Mouse (Mus musculus) spleen, adult 18-20 months (tissue): Measurements from ENCODE around the gene Atp5mpl.
"Not testable (repeated sequence)": the region's sequence is repeated elsewhere in the genome, so short reads cannot be mapped to it uniquely, and the experiment has no call there.

ENCODE experiments used
- DNase-seq, 2 experiments: peaks; one replicate each; pipeline ENCODE4 v3.0.0; 2022; ENCODE audit warnings: mixed read lengths in 2 of 2

Atp5mpl gene

DNA sequence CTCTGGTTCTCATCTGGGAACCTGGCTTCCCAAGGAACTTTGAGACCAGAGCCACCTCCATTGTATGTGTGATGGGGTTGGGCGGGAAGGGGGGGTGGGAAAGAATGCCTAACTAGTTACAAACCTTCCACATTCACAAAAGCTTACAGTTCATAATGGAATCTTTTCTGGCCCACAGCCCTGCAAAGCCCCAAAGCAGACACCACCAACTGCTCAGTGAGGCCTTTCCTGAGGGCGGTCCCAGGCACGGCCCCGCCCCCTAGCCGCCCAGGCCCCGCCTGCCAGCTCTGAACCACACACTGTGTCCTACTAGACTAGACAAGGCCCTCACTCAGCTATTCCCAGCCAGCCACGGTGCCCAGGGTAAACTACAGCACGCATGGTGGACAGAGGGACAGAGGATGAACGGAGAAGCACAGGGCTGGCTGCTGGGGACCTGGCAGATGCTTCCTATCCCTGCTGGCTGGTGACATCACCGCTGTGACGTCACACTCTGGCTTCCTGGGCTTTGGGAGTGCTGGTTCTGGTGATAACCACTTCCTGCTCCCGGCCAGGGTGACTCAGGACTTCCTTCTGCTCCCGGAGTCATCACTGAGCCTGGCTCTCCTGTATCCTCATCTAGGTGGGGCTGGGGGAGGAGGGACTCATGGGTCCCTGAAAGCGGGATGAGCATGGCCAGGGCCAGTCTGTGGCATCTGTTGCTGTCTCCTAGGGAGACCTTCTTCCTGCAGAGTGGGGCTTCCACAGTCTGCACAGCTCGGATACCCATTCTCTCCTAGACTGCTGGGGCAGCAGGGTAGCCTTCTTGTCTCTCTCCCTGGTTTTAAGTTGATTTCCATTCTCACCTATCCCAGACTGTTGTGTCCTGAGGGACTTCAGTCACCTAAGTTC, 20.8 kb downstream of the Atp5mpl start:
- DNase-seq: not testable (repeated sequence)

- no peak for DNase-seq
Measured at GRCm38 (mm10) chr12:111945115-111945514, 21.7 kb downstream of the Atp5mpl start.

- DNase-seq: peak in 1 of 2 experiments; percentile 14
Measured at GRCm38 (mm10) chr12:111944065-111944987, 22.5 kb downstream of the Atp5mpl start.

GRCm38 (mm10) chr12:111943421-111944064, 23.2 kb downstream of the Atp5mpl start:
- DNase-seq: no peak

DNA sequence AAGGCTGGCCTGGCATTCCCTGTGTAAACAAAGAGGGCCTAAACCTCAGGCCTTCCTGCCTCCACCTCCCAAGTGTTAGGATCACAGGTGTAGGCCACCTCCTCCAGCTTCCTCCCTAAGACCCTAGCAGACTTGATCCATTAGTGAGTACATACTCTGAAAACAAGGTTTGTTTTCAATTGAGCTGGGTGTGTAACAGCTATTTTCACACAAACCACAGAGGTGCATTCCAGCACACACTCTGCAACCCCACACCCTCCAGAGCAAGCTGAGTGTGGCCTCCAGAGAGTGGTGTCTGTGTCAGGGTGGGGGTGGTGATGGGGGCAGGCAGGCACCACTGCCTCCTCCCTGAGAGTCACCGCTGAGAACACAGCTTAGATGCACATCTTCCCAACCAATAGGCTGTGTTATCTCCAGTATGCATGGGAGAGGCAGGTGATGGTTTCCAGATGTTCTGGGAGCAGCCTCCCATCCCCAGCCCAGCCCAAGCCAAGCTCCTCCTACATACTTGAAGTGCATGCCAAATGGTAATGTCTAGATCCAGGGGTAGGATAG, 28.1 kb downstream of the Atp5mpl start:
- no peak for DNase-seq

- no peak for DNase-seq
Measured at GRCm38 (mm10) chr12:111936706-111937550, 29.8 kb downstream of the Atp5mpl start.

GRCm38 (mm10) chr12:111933971-111934370, 32.8 kb downstream of the Atp5mpl start:
- no peak for DNase-seq

- no peak for DNase-seq
Measured at GRCm38 (mm10) chr12:111933032-111933704, 33.6 kb downstream of the Atp5mpl start.

DNA sequence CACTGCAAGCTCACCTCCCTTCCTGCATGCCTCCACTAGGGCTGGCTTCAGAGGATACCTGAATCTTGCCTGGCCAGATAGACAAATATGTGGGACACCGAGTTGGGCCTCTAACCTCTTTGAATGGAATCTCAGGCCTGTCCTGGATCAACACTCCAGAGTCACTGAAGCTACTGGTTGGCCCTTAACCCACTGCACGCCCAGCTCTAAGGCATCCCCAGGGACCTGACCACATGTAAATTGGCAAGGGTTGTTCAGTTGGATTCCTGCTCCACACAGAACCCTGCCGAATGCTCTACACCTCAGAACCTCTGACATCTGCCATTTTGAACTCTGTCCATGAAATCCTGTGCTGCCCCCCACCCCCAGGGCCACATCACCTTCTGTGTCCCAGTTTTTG, 34.3 kb downstream of the Atp5mpl start:
- no peak for DNase-seq

- DNase-seq: no peak
Measured at GRCm38 (mm10) chr12:111931411-111932025, 35.3 kb downstream of the Atp5mpl start.

GRCm38 (mm10) chr12:111928411-111928966, 38.3 kb downstream of the Atp5mpl start:
- no peak for DNase-seq

DNA sequence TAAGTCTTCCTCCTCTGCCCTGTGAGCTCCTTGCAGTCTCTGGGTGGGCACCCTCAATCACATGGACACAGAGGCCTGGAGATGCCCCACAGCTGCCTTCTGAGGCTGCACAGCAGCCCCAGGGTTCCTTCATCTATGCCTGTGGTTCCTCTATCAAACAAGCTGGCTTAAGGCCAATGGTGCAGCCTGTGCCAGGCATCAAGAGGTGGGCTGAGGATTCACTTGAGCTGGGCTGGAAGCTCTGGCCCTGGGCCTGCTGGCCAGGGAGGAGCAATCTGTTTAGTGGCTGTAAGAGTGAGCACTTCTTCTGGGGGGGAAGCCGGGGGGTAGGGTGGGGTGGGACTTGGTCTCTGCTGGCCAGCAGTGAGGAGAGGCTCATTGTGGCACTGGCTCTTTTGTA, 39.4 kb downstream of the Atp5mpl start:
- no peak for DNase-seq

DNA sequence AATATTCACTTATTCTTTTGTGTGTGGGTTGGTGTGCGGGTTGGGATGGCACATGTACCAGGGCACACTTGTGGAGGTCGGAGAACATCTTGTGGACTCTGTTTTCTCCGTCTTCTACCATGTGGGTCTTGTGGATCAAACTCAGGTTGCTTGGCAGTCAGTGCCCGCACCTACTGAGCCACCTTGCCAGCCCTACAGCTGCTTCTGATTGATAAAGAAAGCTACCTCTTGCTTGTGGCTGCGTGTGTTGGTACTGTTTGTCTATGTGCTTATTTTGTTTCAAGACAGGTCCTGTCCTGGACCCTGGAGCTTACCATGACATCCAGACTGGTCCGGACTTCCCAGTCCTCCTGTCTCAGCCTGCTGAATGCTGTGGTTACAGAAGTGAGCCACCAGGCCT, 43.7 kb downstream of the Atp5mpl start:
- no peak for DNase-seq

DNA sequence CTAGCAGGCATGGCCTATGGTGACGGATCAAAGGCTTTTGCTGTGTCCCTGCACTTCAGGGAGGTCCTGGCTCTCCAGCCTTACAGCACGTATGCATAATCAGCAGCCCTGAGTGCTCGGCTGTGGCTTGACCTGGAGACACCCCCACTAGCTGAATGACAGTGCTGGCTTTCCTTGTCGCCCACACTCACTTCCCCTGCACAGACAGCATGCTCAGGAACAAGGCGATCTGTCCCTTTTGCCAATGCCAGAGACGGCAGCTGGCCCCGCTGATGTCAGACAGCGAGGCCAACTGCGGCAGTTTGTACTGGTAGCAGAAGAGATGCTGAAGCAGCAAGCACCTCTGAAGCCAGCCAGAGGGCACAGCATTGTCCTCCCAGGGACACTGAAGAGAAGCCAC, 46.7 kb downstream of the Atp5mpl start:
- no peak for DNase-seq

DNA sequence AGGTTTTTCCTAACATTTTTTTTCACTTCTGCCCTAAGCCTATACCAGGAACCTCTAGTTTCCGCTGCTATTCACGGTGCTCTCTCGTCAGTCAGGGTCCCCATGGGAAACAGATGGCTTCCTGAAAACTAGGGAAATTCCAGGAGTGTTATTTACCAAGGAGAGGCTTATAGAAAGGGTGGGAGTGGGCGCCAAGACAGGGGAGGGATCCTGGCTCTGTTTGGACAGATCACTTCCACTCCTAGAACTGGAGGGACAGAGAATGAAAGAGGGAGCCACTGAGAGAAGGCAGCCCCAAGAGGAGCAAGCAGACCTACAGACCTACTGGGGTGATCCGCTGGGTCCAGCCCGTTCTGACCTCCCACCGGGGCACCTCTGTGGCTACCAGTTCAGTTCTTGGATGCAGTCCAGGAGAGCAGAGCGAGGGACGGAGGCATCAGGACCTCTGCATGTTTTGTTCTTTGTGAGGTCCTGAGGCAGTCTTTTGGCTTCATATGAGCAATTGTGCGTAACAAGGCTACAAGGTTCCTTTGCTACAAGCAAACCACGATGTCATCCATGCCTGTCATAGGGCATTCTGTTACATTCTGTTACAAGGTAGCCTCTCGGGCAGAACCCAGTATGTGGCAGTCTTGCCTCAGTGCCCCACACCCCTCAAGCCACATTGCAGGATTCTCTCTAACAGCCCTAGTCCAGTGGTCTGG, 50.1 kb downstream of the Atp5mpl start:
- DNase-seq: no peak

DNA sequence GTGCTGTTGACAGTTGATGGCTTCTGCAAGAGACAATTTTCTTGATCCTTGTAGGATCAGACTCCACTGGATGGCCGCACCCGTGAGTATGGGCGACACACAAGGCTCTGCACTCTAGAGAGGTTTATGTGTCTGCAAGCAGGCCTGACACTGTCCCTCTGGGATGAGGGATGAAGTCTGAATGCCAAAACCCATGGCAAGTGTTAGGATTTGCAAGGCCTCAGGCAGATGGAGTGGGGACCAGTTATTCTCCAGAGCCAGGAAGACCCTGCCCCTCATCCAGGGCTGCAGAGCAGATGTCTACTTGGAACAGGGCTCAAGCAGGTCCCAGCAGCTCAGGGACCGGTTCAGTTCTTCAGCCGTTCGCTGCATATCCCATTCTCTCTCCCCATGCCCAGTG, 51.0 kb downstream of the Atp5mpl start:
- no peak for DNase-seq

DNA sequence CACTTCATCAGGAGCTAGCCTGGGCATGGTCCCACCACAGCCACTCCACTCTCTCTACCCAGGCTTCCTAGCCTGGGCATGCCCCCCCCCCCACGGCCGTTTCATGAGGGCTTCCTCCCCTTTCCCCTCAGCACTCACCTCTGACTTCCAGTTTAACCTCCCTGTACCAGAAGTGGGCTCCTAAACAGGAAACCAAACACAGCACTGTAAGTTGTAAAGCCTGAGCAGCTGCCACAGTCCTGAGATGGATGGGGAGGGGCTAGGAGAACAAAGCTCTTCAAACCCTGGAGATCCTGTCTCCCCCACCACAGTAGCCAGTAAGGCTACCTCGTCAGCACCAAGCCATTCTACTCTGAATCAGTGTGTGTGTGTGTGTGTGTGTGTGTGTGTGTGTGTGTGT, 52.7 kb downstream of the Atp5mpl start:
- no peak for DNase-seq

GRCm38 (mm10) chr12:111912802-111913201, 54.0 kb downstream of the Atp5mpl start:
- no peak for DNase-seq

GRCm38 (mm10) chr12:111911796-111912195, 55.0 kb downstream of the Atp5mpl start:
- no peak for DNase-seq
